Mouse (Mus musculus) spleen, postnatal 4 days (tissue): ENCODE data around the gene Emc9.

Experiments used
- DNase-seq, 2 experiments: peaks; one replicate each; pipeline ENCODE4 v3.0.0; 2022; ENCODE audit warnings: low spot score in 2 of 2

Gene Emc9

GRCm38 (mm10) chr14:55584702-55585565 is at the start of gene Emc9:
TSS of gene Emc9 (minus strand) at chr14:55585302.
- peak; percentile 83 to 87 for DNase-seq

GRCm38 (mm10) chr14:55629312-55629711 is 44.2 kb upstream of the Emc9 start:
- peak; percentile 73 to 92 for DNase-seq

GRCm38 (mm10) chr14:55628077-55628827 is 43.1 kb upstream of the Emc9 start:
- DNase-seq = peak in 1 of 2 experiments; percentile 64

- peak; percentile 58 to 64 for DNase-seq
Measured at GRCm38 (mm10) chr14:55618486-55619195, 33.5 kb upstream of the Emc9 start.

GRCm38 (mm10) chr14:55617822-55618221 is 32.7 kb upstream of the Emc9 start, which contains the start of gene Rec8:
TSS of gene Rec8 (plus strand) at chr14:55618037.
- peak in 1 of 2 experiments; percentile 34 for DNase-seq

- DNase-seq = no peak
Measured at GRCm38 (mm10) chr14:55616844-55617243, 31.7 kb upstream of the Emc9 start.

- DNase-seq = no peak
Measured at GRCm38 (mm10) chr14:55615876-55616275, 30.8 kb upstream of the Emc9 start.

GRCm38 (mm10) chr14:55614565-55615178 is 29.6 kb upstream of the Emc9 start:
- DNase-seq = peak in 1 of 2 experiments; percentile 65

GRCm38 (mm10) chr14:55613346-55613745 is 28.2 kb upstream of the Emc9 start:
- no peak for DNase-seq

GRCm38 (mm10) chr14:55608339-55608738 is 23.2 kb upstream of the Emc9 start:
- DNase-seq = no peak

- no peak for DNase-seq
Measured at GRCm38 (mm10) chr14:55605743-55606459, 20.8 kb upstream of the Emc9 start.

- DNase-seq = no peak
Measured at GRCm38 (mm10) chr14:55604823-55605222, 19.7 kb upstream of the Emc9 start.

GRCm38 (mm10) chr14:55603633-55604576 is 18.8 kb upstream of the Emc9 start:
- peak; percentile 95 for DNase-seq

- no peak for DNase-seq
Measured at GRCm38 (mm10) chr14:55603271-55603632, 18.1 kb upstream of the Emc9 start, which contains the start of gene Irf9. TSS of gene Irf9 (plus strand) at chr14:55603571.

GRCm38 (mm10) chr14:55598521-55599390 is 13.7 kb upstream of the Emc9 start:
- no peak for DNase-seq

GRCm38 (mm10) chr14:55596036-55596690 is 11.1 kb upstream of the Emc9 start:
- no peak for DNase-seq

- DNase-seq = no peak
Measured at GRCm38 (mm10) chr14:55592226-55592625, 7.1 kb upstream of the Emc9 start.

- DNase-seq = peak; percentile 92 to 94
Measured at GRCm38 (mm10) chr14:55591331-55591891, 6.3 kb upstream of the Emc9 start, which contains the start of gene Rnf31. TSS of gene Rnf31 (plus strand) at chr14:55591708.
